Mouse (Mus musculus): ENCODE data around the gene Olfr1055.
"Not testable (repeated sequence)": the region's sequence is repeated elsewhere in the genome, so short reads cannot be mapped to it uniquely, and the experiment has no call there.

Gene Olfr1055

DNA sequence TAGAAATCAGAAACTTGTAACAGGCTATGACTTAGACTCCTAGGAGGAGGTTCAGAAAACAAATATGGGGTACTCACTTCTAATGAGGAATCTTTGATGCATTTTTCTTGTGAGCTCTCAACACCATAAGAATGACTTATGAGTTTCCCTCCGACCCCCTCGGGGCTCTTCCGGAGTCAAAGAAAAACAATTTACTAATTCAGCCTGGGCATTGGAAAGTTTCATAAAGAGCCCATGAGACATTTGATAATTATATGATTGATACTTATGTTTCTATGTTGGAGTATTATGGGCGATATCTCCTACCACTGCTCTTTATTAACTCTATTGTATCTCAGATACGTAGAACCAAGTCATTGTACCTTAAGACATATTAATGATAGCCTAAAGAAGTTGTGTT lies at the start of gene Olfr1055:
Gene Olfr1055, minus strand, starts transcription at position 101 of the 400 bp plus-strand sequence.
- DNase-seq (ENCODE audit: low read depth): no peak

DNA sequence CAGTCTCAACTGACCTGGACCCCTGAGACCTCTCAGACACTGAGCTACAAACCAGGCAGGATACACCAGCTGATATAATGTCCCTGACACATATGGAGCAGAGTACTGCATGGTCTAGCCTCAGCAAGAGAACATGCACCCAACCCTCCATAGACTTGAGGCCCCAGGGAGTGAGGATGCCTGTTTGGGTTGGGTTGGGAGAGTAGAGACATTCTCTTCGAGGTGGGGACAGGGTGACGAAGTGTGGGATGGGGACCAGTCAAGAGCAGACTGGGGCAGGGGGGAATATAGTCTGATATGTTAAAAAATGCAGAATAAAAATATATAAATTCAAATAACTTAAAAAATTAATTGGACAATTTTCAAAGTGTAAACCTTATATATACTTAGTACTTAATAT lies 45.0 kb upstream of the Olfr1055 start:
- DNase-seq (ENCODE audit: low read depth): no peak

DNA sequence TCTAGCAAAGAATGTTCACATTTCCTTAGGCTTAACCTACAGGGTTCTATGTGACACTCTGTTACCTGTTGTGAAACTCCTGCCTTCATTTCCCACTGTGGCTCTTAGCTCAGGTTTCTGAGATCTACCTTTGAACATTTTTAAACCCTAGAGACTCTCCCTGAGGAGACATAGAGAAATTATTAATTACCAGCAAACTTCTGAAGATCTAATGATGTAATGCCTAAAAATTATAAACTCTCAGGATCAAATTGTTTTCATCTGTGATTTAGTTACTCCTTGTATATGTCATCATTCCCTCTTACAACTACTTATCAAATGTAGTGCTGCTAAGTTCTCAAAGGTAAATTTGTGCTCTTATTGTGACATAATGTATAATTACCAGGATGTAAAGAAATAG lies 38.4 kb upstream of the Olfr1055 start, which contains the start of gene Olfr1058:
Gene Olfr1058, minus strand, starts transcription at position 101 of the 400 bp plus-strand sequence.
- not testable (repeated sequence) for DNase-seq (ENCODE audit: low read depth)

DNA sequence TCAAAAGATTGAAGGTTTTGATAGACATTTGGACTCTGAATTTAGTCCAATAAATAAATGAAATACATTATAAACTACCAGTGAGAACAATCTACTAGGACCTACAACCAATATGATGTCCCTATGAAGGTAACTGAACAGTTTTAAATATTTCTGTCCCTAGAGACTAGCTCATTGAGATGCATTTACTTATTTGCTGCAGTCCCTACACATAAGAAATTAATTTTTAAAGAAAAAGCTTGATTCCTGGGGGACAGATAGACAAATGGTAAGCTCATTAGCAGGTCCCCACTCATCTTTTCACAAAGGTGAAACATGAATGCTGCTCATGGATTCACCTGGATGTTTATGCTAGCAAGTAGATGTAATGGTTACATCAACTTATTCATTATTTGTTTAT lies 28.2 kb upstream of the Olfr1055 start, which contains the start of gene Olfr1057:
Gene Olfr1057, minus strand, starts transcription at position 101 of the 400 bp plus-strand sequence.
- no peak for DNase-seq (ENCODE audit: low read depth)

DNA sequence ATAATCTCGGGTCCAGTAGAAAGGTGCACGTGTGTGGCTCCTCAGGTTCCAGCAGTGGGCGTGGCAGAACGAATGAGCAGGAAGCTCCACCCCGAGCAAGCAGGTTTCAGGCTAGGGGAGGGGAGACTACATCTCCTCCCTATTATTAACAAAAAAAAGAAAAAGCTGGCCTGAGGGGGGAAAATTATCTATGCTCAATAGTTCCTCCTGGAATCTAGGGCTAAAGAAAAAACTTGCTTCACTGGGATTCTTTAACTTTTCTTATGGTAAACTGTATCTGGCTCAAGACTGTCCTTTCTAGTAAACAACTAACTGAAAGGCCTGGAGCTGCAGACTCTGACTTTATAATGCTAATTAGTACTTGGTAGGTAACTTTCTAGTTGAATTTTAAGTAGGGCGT lies 16.3 kb upstream of the Olfr1055 start:
- not testable (repeated sequence) for DNase-seq (ENCODE audit: low read depth)

DNA sequence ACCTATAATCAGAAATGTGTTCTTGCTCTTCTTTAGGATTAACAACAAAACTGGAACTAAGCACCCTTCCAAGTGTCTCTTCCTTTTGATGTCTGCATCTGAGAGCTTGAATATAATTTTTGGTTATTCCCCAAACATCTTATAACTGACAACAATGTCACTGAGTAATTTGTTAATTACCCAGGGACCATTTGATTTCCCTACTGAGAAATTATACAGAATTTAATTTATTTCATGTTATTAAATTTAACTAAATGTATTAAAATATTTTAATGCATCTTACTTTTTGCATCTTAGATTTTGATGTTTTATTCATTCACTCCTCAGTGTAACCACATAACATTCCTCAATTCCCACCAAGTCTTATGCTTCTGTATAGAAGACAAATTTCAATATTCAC lies 12.3 kb upstream of the Olfr1055 start, which contains the start of gene Olfr1056:
Gene Olfr1056, minus strand, starts transcription at position 101 of the 400 bp plus-strand sequence.
- no peak for DNase-seq (ENCODE audit: low read depth)

DNA sequence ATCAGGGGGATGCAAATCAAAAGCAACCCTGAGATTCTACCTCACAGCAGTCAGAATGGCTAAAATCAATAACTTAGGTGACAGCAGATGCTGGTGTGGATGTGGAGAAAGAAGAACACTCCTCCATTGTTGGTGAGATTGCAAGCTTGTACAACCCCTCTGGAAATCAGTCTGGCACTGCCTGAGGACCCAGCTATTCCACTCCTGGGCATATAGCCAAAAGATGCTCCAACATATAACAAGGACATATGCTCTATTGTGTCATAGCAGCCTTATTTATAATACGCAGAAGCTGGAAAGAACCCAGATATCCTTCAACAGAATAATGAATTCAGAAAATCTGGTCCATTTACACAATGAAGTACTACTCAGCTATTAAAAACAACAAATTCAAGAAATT lies 1.7 kb upstream of the Olfr1055 start:
- DNase-seq (ENCODE audit: low read depth): not testable (repeated sequence)

DNA sequence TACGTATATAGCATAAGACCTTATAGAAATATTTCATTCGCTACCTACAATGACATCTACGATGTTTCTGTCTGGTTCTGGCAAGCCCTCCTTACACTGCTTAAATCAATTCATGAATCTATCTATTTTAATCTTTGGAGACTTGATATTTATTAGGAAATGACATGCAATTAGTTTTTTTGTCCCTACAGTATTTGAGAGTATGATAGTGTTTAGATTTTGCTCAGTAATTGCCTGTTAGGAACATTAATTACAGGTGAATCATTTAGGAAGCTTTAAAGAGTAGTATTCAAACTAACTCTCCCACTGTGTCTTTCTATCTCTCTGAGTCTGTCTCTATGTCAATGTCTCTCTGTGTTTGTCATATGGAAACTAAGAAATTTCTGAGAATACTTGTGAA lies 14.8 kb downstream of the Olfr1055 start, which contains the start of gene Olfr1054:
Gene Olfr1054, minus strand, starts transcription at position 101 of the 400 bp plus-strand sequence.
- no peak for DNase-seq (ENCODE audit: low read depth)

DNA sequence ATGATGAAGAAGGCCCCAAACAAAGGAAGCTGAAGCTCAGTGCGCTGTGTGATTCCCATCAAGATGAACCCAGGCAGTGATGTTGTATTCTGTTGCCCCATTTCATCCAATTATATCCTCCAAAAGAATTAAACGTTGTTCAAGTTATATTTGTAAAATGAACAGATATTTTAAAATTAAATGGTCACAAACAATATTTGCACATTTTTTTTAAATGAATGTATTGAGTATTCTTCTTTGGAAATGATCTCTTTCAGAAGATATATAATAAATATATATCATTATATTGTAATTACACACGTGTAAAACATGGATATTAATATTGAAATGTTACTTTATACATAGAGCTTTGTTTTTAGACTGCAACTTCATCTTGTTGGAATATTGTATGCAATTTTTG lies 34.9 kb downstream of the Olfr1055 start, which contains the start of gene Olfr1053:
Gene Olfr1053, minus strand, starts transcription at position 101 of the 400 bp plus-strand sequence.
- DNase-seq (ENCODE audit: low read depth): no peak

Measured in c-Kit-positive CD71-negative TER-119-negative erythroid progenitor cells, embryonic 14.5 days (primary cell).